Comparison of ENCODE assay signal across 9 mouse cellular contexts in the genomic region with DNA sequence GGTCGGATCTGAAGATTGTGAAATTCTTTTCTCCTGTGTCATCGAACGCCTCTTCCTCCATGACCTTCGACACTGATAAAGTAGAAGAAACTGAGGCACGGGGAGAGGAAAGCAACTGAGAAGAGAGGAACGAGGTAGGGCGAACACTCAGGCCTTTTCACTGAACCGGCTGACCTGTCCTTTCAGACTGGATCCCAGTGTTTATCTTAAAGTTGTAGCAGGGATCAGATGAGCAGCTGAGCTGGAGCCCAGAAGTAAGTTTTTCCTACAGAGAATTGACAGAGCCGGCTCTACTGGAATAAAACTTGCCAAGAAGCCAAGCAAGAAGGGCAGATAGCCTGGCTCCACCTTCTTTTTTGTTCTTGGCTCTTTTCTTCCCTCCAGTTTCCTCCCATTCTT. TPM values are rescaled to one million over a fixed set of nuclear protein-coding genes. Genes with fewer than 3 reads are reported as not detected.
DNase-seq lines count a peak whose midpoint lies in the region; ATAC-seq lines count a peak whose summit lies in the region.
"Had no signal": no experiment of that assay in that cellular context is flagged by ENCODE, and none has a peak within 500 bp of the region (broad histone marks: within the 10 kb centered on the region; RNA-seq: fewer than 3 reads in every experiment).

No protein-coding gene starts in this region.

- H3K4me3 ChIP-seq in kidney, embryonic 14.5 days (ENCODE audit: low read length), result peak overlapping the region; percentile 15; the same call in 1 of the 2 replicates
- peak overlapping the region; percentile 11 for H3K4me3 ChIP-seq in hindbrain, embryonic 14.5 days (replicated peaks; ENCODE audit: low read length)
- no peak overlapping the region for H3K4me3 ChIP-seq in midbrain, embryonic 14.5 days (replicated peaks; ENCODE audit: low read depth, low read length)

- peaks cover 26% of the 10 kb centered on the region for H3K4me1 ChIP-seq in kidney, embryonic 14.5 days (ENCODE audit: control insufficient read depth, insufficient read depth, low read length)
- H3K4me1 ChIP-seq in hindbrain, embryonic 14.5 days (replicated peaks; ENCODE audit: control insufficient read depth, insufficient read depth, low read length), result peaks cover 30% of the 10 kb centered on the region
- peaks cover 31% of the 10 kb centered on the region for H3K4me1 ChIP-seq in midbrain, embryonic 14.5 days (ENCODE audit: control insufficient read depth, insufficient read depth, low read length)

- 17% methylated on average over 9 of the region's 9 CpGs for WGBS in kidney, embryonic 14.5 days
- WGBS in hindbrain, embryonic 14.5 days, result 11% methylated on average over 9 of the region's 9 CpGs
- 6% methylated on average over 9 of the region's 9 CpGs for WGBS in midbrain, embryonic 14.5 days

- H3K4me2 ChIP-seq in kidney, embryonic 14.5 days (replicated peaks; ENCODE audit: low read depth, low read length), result peak overlapping the region; percentile 40
- H3K4me2 ChIP-seq in hindbrain, embryonic 14.5 days (replicated peaks), result peak overlapping the region; percentile 31
- peak overlapping the region; percentile 45 for H3K4me2 ChIP-seq in midbrain, embryonic 14.5 days (ENCODE audit: low read length)

- H3K27me3 ChIP-seq in kidney, embryonic 14.5 days (ENCODE audit: control insufficient read depth, insufficient read depth, low read length), result no peaks in the 10 kb centered on the region
- no peaks in the 10 kb centered on the region for H3K27me3 ChIP-seq in hindbrain, embryonic 14.5 days (ENCODE audit: control insufficient read depth, insufficient read depth, low read length)
- no peaks in the 10 kb centered on the region for H3K27me3 ChIP-seq in midbrain, embryonic 14.5 days (ENCODE audit: control insufficient read depth, insufficient read depth, low read length)

- ATAC-seq in kidney, embryonic 14.5 days (ENCODE audit: low FRiP score, low TSS enrichment), result no peak
- ATAC-seq in hindbrain, embryonic 14.5 days (ENCODE audit: low FRiP score), result no peak
- ATAC-seq in midbrain, embryonic 14.5 days (ENCODE audit: low FRiP score, low TSS enrichment), result no peak
- no peak for ATAC-seq in activated CD4-positive, CD25-positive, alpha-beta regulatory T cell, adult 4 months

- no peak for DNase-seq in kidney, postnatal 4 days
- DNase-seq in embryo, embryonic 9.5 days (ENCODE audit: extremely low spot score), result peak; percentile 37
- DNase-seq in hindbrain, embryonic 14.5 days (ENCODE audit: low spot score), result no peak
- no peak for DNase-seq in midbrain, embryonic 14.5 days
- no peak for DNase-seq in adrenal gland, postnatal 14 days
- no peak for DNase-seq in cerebellum, adult 11 months
- DNase-seq: cerebellum, postnatal 10 days had no signal

- H3K9me3 ChIP-seq in kidney, embryonic 14.5 days (ENCODE audit: control insufficient read depth, low read length), result no peaks in the 10 kb centered on the region
- no peaks in the 10 kb centered on the region for H3K9me3 ChIP-seq in hindbrain, embryonic 14.5 days (ENCODE audit: control insufficient read depth, low read length)
- no peaks in the 10 kb centered on the region for H3K9me3 ChIP-seq in midbrain, embryonic 14.5 days (ENCODE audit: control insufficient read depth, low read length)

- H3K27ac ChIP-seq in kidney, embryonic 14.5 days (ENCODE audit: low read depth, low read length), result peak overlapping the region; percentile 82; the same call in 1 of the 2 replicates
- H3K27ac ChIP-seq in hindbrain, embryonic 14.5 days, result peak overlapping the region; percentile 81
- H3K27ac ChIP-seq in midbrain, embryonic 14.5 days (replicated peaks; ENCODE audit: low read depth, low read length), result peak overlapping the region; percentile 74

- peak overlapping the region; percentile 28; the same call in 1 of the 2 replicates for H3K9ac ChIP-seq in kidney, embryonic 14.5 days (ENCODE audit: low read depth, low read length)
- H3K9ac ChIP-seq in hindbrain, embryonic 14.5 days, result peak overlapping the region; percentile 10
- H3K9ac ChIP-seq in midbrain, embryonic 14.5 days (replicated peaks; ENCODE audit: low read length), result peak overlapping the region; percentile 18; the same call in 1 of the 2 replicates

- peaks cover 21% of the 10 kb centered on the region for H3K36me3 ChIP-seq in kidney, embryonic 14.5 days (ENCODE audit: control insufficient read depth, insufficient read depth, low read length)
- no peaks in the 10 kb centered on the region; the same call in 1 of the 2 replicates for H3K36me3 ChIP-seq in hindbrain, embryonic 14.5 days (replicated peaks; ENCODE audit: control insufficient read depth, insufficient read depth)
- H3K36me3 ChIP-seq in midbrain, embryonic 14.5 days (ENCODE audit: control insufficient read depth, insufficient read depth, low read length), result peaks cover 4% of the 10 kb centered on the region; the same call in 1 of the 2 replicates

RNA-seq across cellular contexts. Expression of gene Chd3, which starts 1.6 kb away (rescaled TPM):
- 56.7 and 59.7 TPM in 2 replicates for polyA plus RNA-seq in kidney, embryonic 14.5 days (2014; fragmentation: Nextera tagmentation; extraction: Ambion mirVana)
- polyA plus RNA-seq in hindbrain, embryonic 14.5 days (2014; fragmentation: Nextera tagmentation; extraction: Ambion mirVana), result 67.5 and 76.6 TPM in 2 replicates
- polyA plus RNA-seq in midbrain, embryonic 14.5 days (2014; fragmentation: Nextera tagmentation; extraction: Ambion mirVana), result 77.5 and 80.8 TPM in 2 replicates
- polyA plus RNA-seq in activated CD4-positive, CD25-positive, alpha-beta regulatory T cell, adult 4 months (2017; shearing (Covaris generic)), result 10 to 100 TPM; 58.7 to 62.7 TPM
- total RNA-seq in adrenal gland, postnatal 14 days (2021), result 109 and 118 TPM in 2 replicates

RNA-seq across cellular contexts. Expression of gene Naa38, which starts 24.5 kb away (rescaled TPM):
- polyA plus RNA-seq in kidney, embryonic 14.5 days (2014; fragmentation: Nextera tagmentation; extraction: Ambion mirVana), result 172 and 221 TPM in 2 replicates
- polyA plus RNA-seq in hindbrain, embryonic 14.5 days (2014; fragmentation: Nextera tagmentation; extraction: Ambion mirVana), result 117 and 130 TPM in 2 replicates
- 97.6 and 123 TPM in 2 replicates for polyA plus RNA-seq in midbrain, embryonic 14.5 days (2014; fragmentation: Nextera tagmentation; extraction: Ambion mirVana)
- 100 to 1,000 TPM; 146 TPM for polyA plus RNA-seq in activated CD4-positive, CD25-positive, alpha-beta regulatory T cell, adult 4 months (2017; shearing (Covaris generic))
- 124 and 137 TPM in 2 replicates for total RNA-seq in adrenal gland, postnatal 14 days (2021)

RNA-seq across cellular contexts. Expression of gene Cyb5d1, which starts 24.6 kb away (rescaled TPM):
- 11.1 and 23.9 TPM in 2 replicates for polyA plus RNA-seq in kidney, embryonic 14.5 days (2014; fragmentation: Nextera tagmentation; extraction: Ambion mirVana)
- polyA plus RNA-seq in hindbrain, embryonic 14.5 days (2014; fragmentation: Nextera tagmentation; extraction: Ambion mirVana), result 23.9 and 26.7 TPM in 2 replicates
- polyA plus RNA-seq in midbrain, embryonic 14.5 days (2014; fragmentation: Nextera tagmentation; extraction: Ambion mirVana), result 17.0 and 24.8 TPM in 2 replicates
- 10 to 100 TPM in 1 of 2 experiments, 1 to 10 TPM in 1; 9.4 to 17.9 TPM for polyA plus RNA-seq in activated CD4-positive, CD25-positive, alpha-beta regulatory T cell, adult 4 months (2017; shearing (Covaris generic))
- 34.2 and 42.6 TPM in 2 replicates for total RNA-seq in adrenal gland, postnatal 14 days (2021)

RNA-seq across cellular contexts. Expression of gene Tmem88, which starts 27.2 kb away (rescaled TPM):
- polyA plus RNA-seq in kidney, embryonic 14.5 days (2014; fragmentation: Nextera tagmentation; extraction: Ambion mirVana), result 36.8 and 39.6 TPM in 2 replicates
- 5.4 and 7.7 TPM in 2 replicates for polyA plus RNA-seq in hindbrain, embryonic 14.5 days (2014; fragmentation: Nextera tagmentation; extraction: Ambion mirVana)
- polyA plus RNA-seq in midbrain, embryonic 14.5 days (2014; fragmentation: Nextera tagmentation; extraction: Ambion mirVana), result 2.6 and 4.9 TPM in 2 replicates
- polyA plus RNA-seq in activated CD4-positive, CD25-positive, alpha-beta regulatory T cell, adult 4 months (2017; shearing (Covaris generic)), result under 1 TPM; 0.22 to 0.51 TPM
- 29.5 and 30.2 TPM in 2 replicates for total RNA-seq in adrenal gland, postnatal 14 days (2021)

RNA-seq across cellular contexts. Expression of gene Rnf227, which starts 30.6 kb away (rescaled TPM):
- 16.4 and 17.6 TPM in 2 replicates for polyA plus RNA-seq in kidney, embryonic 14.5 days (2014; fragmentation: Nextera tagmentation; extraction: Ambion mirVana)
- polyA plus RNA-seq in hindbrain, embryonic 14.5 days (2014; fragmentation: Nextera tagmentation; extraction: Ambion mirVana), result 224 and 231 TPM in 2 replicates
- polyA plus RNA-seq in midbrain, embryonic 14.5 days (2014; fragmentation: Nextera tagmentation; extraction: Ambion mirVana), result 222 and 270 TPM in 2 replicates
- polyA plus RNA-seq in activated CD4-positive, CD25-positive, alpha-beta regulatory T cell, adult 4 months (2017; shearing (Covaris generic)), result 1 to 10 TPM; 2.4 to 3.4 TPM
- total RNA-seq in adrenal gland, postnatal 14 days (2021), result 4.1 and 5.4 TPM in 2 replicates
